Mouse (Mus musculus) right cerebral cortex, adult 18-20 months (tissue): ENCODE measurements around the gene Prune1.
A peak's percentile ranks its signal among the peaks of the same experiment; 100 is the strongest.
"Not testable (repeated sequence)": the region's sequence is repeated elsewhere in the genome, so short reads cannot be mapped to it uniquely, and the experiment has no call there.

ENCODE experiments used
- DNase-seq: peaks from one replicate; pipeline ENCODE4 v3.0.0; 2022; ENCODE audit warnings: mixed read lengths

Gene Prune1

GRCm38 (mm10) chr3:95235386-95236301 lies 46.2 kb downstream of the Prune1 start:
- DNase-seq = no peak

GRCm38 (mm10) chr3:95233303-95233980 lies 48.4 kb downstream of the Prune1 start:
- no peak for DNase-seq

GRCm38 (mm10) chr3:95232771-95233170 lies 49.1 kb downstream of the Prune1 start:
- no peak for DNase-seq

- DNase-seq = no peak
Measured at GRCm38 (mm10) chr3:95231298-95232221, 50.3 kb downstream of the Prune1 start, which contains the start of gene Mllt11. Gene Mllt11, minus strand, starts transcription at chr3:95232171.

- no peak for DNase-seq
Measured at GRCm38 (mm10) chr3:95230495-95231297, 51.2 kb downstream of the Prune1 start.

GRCm38 (mm10) chr3:95229781-95230494 lies 51.9 kb downstream of the Prune1 start:
- DNase-seq = peak; percentile 64

- DNase-seq = peak; percentile 74
Measured at GRCm38 (mm10) chr3:95228894-95229780, 52.7 kb downstream of the Prune1 start.

GRCm38 (mm10) chr3:95228148-95228893 lies 53.6 kb downstream of the Prune1 start, which contains the start of gene Cdc42se1:
Gene Cdc42se1, plus strand, starts transcription at chr3:95228732.
- peak; percentile 92 for DNase-seq

- no peak for DNase-seq
Measured at GRCm38 (mm10) chr3:95227214-95227613, 54.7 kb downstream of the Prune1 start.

GRCm38 (mm10) chr3:95224295-95224694 lies 57.6 kb downstream of the Prune1 start:
- DNase-seq = peak; percentile 42

- DNase-seq = no peak
Measured at GRCm38 (mm10) chr3:95223041-95223440, 58.8 kb downstream of the Prune1 start.

- no peak for DNase-seq
Measured at GRCm38 (mm10) chr3:95218466-95219137, 63.3 kb downstream of the Prune1 start.

GRCm38 (mm10) chr3:95217255-95218134 lies 64.4 kb downstream of the Prune1 start, which contains the start of gene Gabpb2:
Gene Gabpb2, minus strand, starts transcription at chr3:95217916.
- DNase-seq = peak; percentile 90

GRCm38 (mm10) chr3:95216655-95217254 lies 65.1 kb downstream of the Prune1 start:
- no peak for DNase-seq

- no peak for DNase-seq
Measured at GRCm38 (mm10) chr3:95213609-95213975, 68.3 kb downstream of the Prune1 start.

GRCm38 (mm10) chr3:95212889-95213608 lies 68.8 kb downstream of the Prune1 start:
- DNase-seq = not testable (repeated sequence)
